Mouse (Mus musculus): ENCODE measurements around the gene Hs3st6.

Gene Hs3st6

GRCm38 (mm10) chr17:24766266-24766875 is 13.6 kb downstream of the Hs3st6 start:
- peak; percentile 37 for DNase-seq (ENCODE audit: low read depth, low spot score)

DNA sequence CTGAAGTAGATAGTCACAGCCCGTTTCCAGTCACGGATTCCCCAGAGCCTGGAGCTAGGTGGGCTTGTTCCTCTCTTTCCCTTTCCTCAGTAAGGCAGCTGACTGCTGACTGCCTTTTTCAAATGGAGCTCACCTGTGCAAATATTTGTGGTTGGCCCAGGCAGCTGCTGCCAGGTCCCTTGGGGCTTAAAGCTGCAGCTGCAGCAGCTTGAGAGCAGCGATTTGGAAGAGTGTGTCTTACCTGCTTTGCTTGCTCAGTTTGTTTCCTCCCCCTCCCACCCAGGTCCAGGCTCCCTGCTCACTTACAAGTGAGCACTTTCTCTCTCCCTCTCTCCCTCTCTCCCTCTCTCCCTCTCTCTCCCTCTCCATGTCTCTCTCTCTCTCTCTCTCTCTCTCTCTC is 16.4 kb downstream of the Hs3st6 start:
- DNase-seq (ENCODE audit: low read depth, low spot score), result no peak

DNA sequence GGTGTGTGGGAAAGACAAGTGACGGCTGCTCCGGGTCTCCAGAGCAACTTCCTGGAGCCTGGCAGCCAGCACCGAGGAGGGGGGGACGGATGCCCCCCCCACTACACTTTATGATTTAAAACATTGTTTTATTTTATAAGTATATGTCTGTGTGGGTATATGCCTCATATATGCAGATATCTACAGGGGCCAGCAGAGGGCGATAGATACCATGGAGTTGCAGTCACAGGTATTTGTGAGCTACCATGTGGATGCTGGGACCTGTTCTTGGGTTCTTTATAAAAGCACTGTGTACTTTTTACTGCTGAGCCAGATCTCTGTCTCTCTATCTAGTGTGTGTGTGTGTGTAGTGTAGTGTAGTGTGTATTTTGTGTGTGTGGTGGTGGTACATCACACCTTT is 20.5 kb downstream of the Hs3st6 start:
- DNase-seq (ENCODE audit: low read depth, low spot score), result peak; percentile 77

DNA sequence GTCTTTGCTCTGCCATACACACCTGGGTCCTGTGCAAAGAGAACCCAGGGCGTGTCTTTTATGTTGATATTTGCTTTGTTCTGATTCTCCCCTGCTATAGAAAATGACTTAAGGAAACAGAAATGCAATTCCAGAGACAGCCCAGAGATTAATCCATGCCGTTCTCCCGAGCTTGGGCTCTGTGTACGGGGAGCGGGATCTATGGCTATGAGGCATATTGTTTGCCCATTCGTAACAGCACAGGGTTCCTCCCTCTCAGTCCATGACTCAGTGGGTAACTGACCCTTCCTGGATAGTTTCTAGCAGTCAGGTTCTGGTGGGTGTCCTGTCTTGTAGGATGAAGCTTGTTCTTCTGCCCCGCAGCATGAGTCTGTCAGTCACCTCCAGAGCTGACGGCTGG is 22.4 kb downstream of the Hs3st6 start:
- DNase-seq (ENCODE audit: low read depth, low spot score), result no peak

DNA sequence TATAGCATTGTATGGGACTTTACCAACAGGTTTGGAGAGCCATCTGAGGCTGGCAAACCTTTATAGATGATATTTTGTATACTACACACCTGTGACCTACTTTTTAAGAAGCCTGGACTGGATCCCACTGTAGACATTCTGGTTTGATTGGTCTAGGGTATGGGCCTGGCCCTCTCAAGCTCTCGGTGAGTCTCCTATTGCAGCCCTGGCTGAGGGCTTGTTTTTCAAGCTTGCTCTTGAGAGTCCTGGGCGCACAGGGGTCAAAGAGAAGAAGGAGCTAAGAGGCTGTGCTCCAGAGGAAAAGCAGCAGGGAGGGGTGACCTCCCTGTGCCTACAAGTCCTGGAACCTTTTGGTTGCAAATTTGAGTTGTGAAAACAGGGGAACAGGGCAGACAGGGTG is 24.3 kb downstream of the Hs3st6 start:
- DNase-seq (ENCODE audit: low read depth, low spot score), result no peak

GRCm38 (mm10) chr17:24780821-24781220 is 28.0 kb downstream of the Hs3st6 start:
- no peak for DNase-seq (ENCODE audit: low read depth, low spot score)

DNA sequence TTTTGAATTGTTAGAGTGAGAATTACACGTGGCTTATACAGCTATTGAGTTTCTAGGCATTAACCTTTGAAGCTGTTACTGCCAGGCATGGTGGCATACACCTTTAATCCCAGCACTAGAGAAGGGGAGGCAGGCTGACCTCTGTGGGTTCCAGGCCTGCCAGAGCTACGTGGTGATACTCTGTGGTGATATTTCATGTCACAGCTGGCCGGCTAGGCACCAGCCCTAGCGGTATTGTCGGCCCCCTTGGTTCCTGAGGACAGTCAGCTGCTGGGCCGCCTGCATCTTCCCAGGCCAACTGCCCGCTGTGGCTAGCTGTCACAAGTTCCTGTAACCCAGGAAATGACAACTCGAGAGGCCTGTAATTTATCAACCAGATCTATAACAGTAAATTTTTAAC is 39.4 kb downstream of the Hs3st6 start:
- no peak for DNase-seq (ENCODE audit: low read depth, low spot score)

- DNase-seq (ENCODE audit: low read depth, low spot score), result no peak
Measured at GRCm38 (mm10) chr17:24794791-24795190, 42.0 kb downstream of the Hs3st6 start.

DNA sequence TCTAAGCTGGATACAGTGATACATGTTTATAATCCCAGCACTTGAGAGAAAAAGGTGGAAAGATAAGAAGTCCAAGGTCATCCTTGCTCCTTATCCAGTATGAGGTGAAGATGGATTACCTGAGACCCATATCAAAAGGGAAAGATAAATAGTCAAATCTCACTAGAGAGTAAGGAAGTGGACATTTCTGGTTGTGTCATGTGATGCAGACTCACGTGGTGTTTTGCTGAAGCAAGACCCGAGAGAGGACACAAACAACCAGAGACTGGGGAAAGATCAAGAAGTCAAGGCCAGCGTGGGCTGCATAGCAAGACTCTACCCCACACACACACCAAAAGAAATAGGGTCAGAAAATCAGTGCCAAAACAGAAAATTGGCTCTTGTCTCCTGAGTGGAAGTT is 44.2 kb downstream of the Hs3st6 start:
- no peak for DNase-seq (ENCODE audit: low read depth, low spot score)

DNA sequence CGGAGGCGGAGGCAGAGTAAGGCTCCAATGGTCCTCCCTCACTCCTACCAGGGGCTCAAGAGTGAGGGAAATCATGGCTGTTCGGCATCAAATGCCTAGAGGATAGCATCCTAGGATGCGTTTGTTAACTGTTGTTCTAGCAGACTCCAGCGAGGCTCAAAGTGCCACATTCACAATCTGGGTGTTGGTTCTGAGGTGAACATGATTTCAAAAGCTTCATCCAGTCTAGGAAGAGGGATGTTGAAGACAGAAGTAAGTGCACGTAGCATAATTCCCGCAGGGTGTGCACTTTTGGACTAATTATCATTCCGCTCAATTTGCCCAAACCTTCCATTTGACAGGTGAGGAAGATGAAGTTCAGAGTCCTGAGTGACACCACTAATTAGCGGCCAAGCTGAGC is 45.4 kb downstream of the Hs3st6 start:
- no peak for DNase-seq (ENCODE audit: low read depth, low spot score)

DNA sequence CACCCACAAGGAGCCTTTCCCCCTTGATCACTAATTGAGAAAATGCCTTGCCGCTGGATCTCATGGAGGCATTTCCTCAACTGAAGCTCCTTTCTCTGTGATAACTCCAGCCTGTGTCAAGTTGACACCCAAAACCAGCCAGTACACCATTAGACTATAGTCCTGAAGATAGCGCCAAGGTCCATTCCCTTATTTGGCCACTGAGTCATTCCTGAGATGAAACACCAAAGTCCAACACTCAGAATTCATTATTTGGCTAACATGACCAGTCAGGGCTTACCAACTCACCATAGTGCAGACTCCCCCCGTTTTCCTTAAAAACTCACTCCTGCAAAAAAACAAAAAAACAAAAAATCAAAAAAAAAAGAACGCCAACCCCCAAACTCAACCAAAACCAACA is 46.7 kb downstream of the Hs3st6 start:
- no peak for DNase-seq (ENCODE audit: low read depth, low spot score)

DNA sequence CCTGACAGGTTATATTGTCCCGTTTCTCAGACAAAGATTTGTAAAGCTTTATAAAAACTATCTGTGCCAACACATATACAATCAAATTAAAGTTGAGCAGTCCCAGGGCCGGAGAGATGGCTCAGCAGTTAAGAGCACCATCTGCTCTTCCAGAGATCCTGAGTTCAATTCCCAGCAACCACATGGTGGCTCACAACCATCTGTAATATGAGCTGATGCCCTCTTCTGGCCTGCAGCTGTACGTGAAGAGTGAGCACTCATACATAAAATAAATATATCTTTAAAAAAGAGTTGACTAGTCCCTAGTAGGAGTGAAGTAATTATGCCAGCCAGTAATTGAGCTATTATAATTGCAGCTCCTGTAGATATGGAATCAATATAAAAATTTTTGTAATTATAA is 47.7 kb downstream of the Hs3st6 start:
- no peak for DNase-seq (ENCODE audit: low read depth, low spot score)

DNA sequence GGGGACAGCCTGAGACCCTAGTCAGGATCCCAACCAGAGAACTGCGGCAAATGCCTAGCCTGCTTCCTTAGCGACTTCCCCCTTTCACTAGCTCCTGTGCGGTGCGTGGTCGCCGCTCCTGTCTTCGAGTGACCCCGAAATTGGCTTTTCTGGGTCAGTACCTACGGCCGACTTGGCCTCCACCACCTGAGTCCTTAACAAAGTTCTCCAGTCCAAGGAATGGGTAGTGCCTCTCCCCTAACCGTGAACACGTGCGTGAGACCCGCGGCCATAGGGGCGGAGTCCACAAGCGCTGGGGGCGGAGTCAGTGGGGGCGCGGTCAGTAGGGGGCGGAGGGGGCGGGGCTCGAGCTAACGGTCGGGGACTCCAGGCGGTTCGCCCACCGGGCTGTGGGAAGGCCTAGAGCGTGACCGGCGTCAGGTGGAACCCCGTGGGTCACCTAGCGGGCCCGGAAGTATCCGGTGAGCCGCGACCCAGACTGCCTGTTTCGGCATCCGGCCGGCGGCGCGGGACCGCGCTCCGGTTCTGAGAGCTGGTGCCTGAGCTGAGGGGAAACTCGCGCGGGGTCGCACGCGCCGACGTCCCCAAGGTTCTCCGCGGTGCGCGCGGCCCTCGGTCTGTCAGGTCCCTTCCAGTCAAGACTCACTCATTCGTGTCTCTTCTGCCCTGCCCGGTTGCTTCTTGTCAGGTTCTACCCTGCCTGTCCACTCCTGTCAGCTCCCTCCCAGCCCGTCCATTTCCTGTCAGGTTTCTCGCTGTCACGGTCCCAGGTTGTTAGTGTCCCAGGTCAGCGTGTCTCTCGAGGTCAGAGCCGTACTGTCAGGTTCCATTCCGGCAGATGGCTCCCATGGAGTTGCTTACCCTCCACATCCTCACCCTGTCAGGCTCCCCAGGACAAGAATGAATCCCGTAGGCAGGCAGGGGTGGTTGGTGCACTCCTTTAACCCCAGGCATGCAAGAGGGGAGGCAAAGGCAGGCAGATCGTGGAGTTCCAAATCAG is 51.5 kb downstream of the Hs3st6 start, which contains the start of gene Meiob:
TSS of gene Meiob (plus strand) at position 338 of the 1,000 bp plus-strand sequence.
- peak; percentile 86 for DNase-seq (ENCODE audit: low read depth, low spot score)

All from R1 (cell line).